Mouse (Mus musculus): ENCODE results near the gene Uqcc1.
"Not testable (repeated sequence)": the region's sequence is repeated elsewhere in the genome, so short reads cannot be mapped to it uniquely, and the experiment has no call there.

Gene Uqcc1

GRCm38 (mm10) chr2:155860102-155860501 lies 70.0 kb downstream of the Uqcc1 start:
- DNase-seq (ENCODE audit: low read depth) = no peak

- no peak for DNase-seq (ENCODE audit: low read depth)
Observed at GRCm38 (mm10) chr2:155852536-155852935, 77.6 kb downstream of the Uqcc1 start.

GRCm38 (mm10) chr2:155850120-155850519 lies 80.0 kb downstream of the Uqcc1 start:
- no peak for DNase-seq (ENCODE audit: low read depth)

GRCm38 (mm10) chr2:155849464-155849863 lies 80.6 kb downstream of the Uqcc1 start:
- no peak for DNase-seq (ENCODE audit: low read depth)

- no peak for DNase-seq (ENCODE audit: low read depth)
Observed at GRCm38 (mm10) chr2:155848291-155848690, 81.8 kb downstream of the Uqcc1 start.

GRCm38 (mm10) chr2:155846930-155847329 lies 83.2 kb downstream of the Uqcc1 start:
- DNase-seq (ENCODE audit: low read depth) = no peak

- DNase-seq (ENCODE audit: low read depth) = no peak
Observed at GRCm38 (mm10) chr2:155838961-155839360, 91.1 kb downstream of the Uqcc1 start.

GRCm38 (mm10) chr2:155837961-155838360 lies 92.1 kb downstream of the Uqcc1 start:
- no peak for DNase-seq (ENCODE audit: low read depth)

- DNase-seq (ENCODE audit: low read depth) = no peak
Observed at GRCm38 (mm10) chr2:155834732-155835131, 95.4 kb downstream of the Uqcc1 start, which contains the start of gene Fam83c. TSS of gene Fam83c (minus strand) at chr2:155834854.

GRCm38 (mm10) chr2:155832087-155832486 lies 98.0 kb downstream of the Uqcc1 start:
- DNase-seq (ENCODE audit: low read depth) = not testable (repeated sequence)

GRCm38 (mm10) chr2:155831302-155831701 lies 98.8 kb downstream of the Uqcc1 start:
- no peak for DNase-seq (ENCODE audit: low read depth)

- no peak for DNase-seq (ENCODE audit: low read depth)
Observed at GRCm38 (mm10) chr2:155830841-155831240, 99.3 kb downstream of the Uqcc1 start.

GRCm38 (mm10) chr2:155826630-155827424 lies 103.3 kb downstream of the Uqcc1 start, which contains the start of gene Eif6:
TSS of gene Eif6 (minus strand) at chr2:155826925.
- no peak for DNase-seq (ENCODE audit: low read depth)

GRCm38 (mm10) chr2:155825904-155826629 lies 104.0 kb downstream of the Uqcc1 start:
- DNase-seq (ENCODE audit: low read depth) = no peak

GRCm38 (mm10) chr2:155823722-155824121 lies 106.4 kb downstream of the Uqcc1 start:
- DNase-seq (ENCODE audit: low read depth) = no peak

GRCm38 (mm10) chr2:155820779-155821178 lies 109.3 kb downstream of the Uqcc1 start:
- no peak for DNase-seq (ENCODE audit: low read depth)

GRCm38 (mm10) chr2:155819449-155820251 lies 110.5 kb downstream of the Uqcc1 start:
- DNase-seq (ENCODE audit: low read depth) = no peak

- DNase-seq (ENCODE audit: low read depth) = no peak
Observed at GRCm38 (mm10) chr2:155819392-155819448, 110.9 kb downstream of the Uqcc1 start, which contains the start of gene BC029722. TSS of gene BC029722 (minus strand) at chr2:155819426.

- peak; percentile 91 for DNase-seq (ENCODE audit: low read depth)
Observed at GRCm38 (mm10) chr2:155818596-155819391, 111.3 kb downstream of the Uqcc1 start.

GRCm38 (mm10) chr2:155817301-155818245 lies 112.5 kb downstream of the Uqcc1 start:
- DNase-seq (ENCODE audit: low read depth) = no peak

GRCm38 (mm10) chr2:155816179-155816578 lies 113.9 kb downstream of the Uqcc1 start:
- no peak for DNase-seq (ENCODE audit: low read depth)

All from fibroblast of lung, adult 2 months (primary cell).